Mouse (Mus musculus) thymus, adult 2 months (tissue): Measurements from ENCODE around the gene Ttc6. TPM values are rescaled to one million over a fixed set of nuclear protein-coding genes. Genes with fewer than 3 reads are reported as not detected.

Experiments used
- DNase-seq: peaks from one replicate; pipeline ENCODE4 v3.0.0; 2021
- H3K27ac ChIP-seq: fragments of 200-500 bp; 2 replicates; pipeline ENCODE4 v1.5.1; 2012; ENCODE audit warnings: low read length, control low read depth; ENCODE audit not compliant: control insufficient read depth, insufficient read depth
- H3K27me3 ChIP-seq: fragments of 200-500 bp; 2 replicates; pipeline ENCODE4 v1.6.1; 2012; ENCODE audit warnings: mild to moderate bottlenecking, low read length, moderate library complexity, mixed read lengths; ENCODE audit not compliant: control insufficient read depth, insufficient read depth
- H3K36me3 ChIP-seq: fragments of 200-500 bp; 2 replicates; pipeline ENCODE4 v1.6.1; 2012; ENCODE audit warnings: mild to moderate bottlenecking, low read length, moderate library complexity; ENCODE audit not compliant: control insufficient read depth, insufficient read depth
- H3K4me1 ChIP-seq: fragments of 200-500 bp; replicated peaks from 2 replicates; pipeline ENCODE4 v1.6.1; 2012; ENCODE audit warnings: low read length; ENCODE audit not compliant: control insufficient read depth, insufficient read depth
- H3K4me3 ChIP-seq: fragments of 200-500 bp; 2 replicates; pipeline ENCODE4 v1.5.1; 2012; ENCODE audit warnings: mild to moderate bottlenecking, low read length, control low read depth, moderate library complexity; ENCODE audit not compliant: control insufficient read depth, insufficient read depth
- CTCF ChIP-seq: fragments of 200-500 bp; IDR thresholded peaks from 2 replicates; pipeline ENCODE4 v1.5.1; 2012; ENCODE audit warnings: mild to moderate bottlenecking, control low read depth, low read length, moderate library complexity, borderline replicate concordance; ENCODE audit not compliant: control insufficient read depth, poor library complexity, insufficient read depth; ENCODE audit errors: extremely low read depth
- POLR2A ChIP-seq: fragments of 200-500 bp; IDR thresholded peaks from 2 replicates; pipeline ENCODE4 v1.6.1; 2012; ENCODE audit warnings: mild to moderate bottlenecking, low read length, control low read depth, moderate library complexity; ENCODE audit not compliant: control insufficient read depth, poor library complexity, insufficient read depth; ENCODE audit errors: extremely low read depth
- WGBS: fragments of 180-500 bp; shearing (Covaris S2); methylation state at CpG from one replicate; pipeline ENCODE4 v1.1.7; 2018; 5-methylcytosine and 5-hydroxymethylcytosine counted together
- polyA plus RNA-seq: library from polyadenylated mRNA; depleted of rRNA; stranded (reverse); fragments of >200 nt; gene quantifications from 2 replicates; pipeline ENCODE4 v1.2.3, GENCODE M21; 2012; rRNA removed

Ttc6 gene
- polyA plus RNA-seq, result 0.05 and 0.12 TPM in 2 replicates

DNA sequence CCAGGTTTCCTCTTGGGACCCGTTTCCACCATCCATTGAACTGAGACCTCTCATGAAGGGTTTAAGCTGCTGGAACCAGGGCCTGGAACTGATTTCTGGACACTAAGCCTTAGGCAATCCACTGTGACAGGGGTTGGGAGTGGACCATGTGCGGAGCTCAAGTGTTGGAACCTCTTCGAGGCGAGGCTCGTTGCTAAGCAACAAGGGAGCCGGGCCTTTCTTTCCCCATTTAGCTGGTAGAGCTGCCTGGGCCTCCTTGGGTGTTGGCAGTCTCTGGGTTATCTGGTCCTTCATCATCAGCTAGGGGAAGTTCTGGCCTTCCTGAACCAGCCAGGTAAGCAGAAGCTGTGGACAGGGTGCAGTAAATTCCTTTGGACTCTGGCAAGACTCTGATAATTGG is at the start of gene Ttc6:
Gene Ttc6, plus strand, starts transcription at position 205 of the 400 bp plus-strand sequence.
- TF ChIP-seq POLR2A (no peak), CTCF (no peak)
- 89% methylated on average over 6 of the region's 6 CpGs for WGBS
- H3K4me1 ChIP-seq, result no peaks in the 10 kb centered on the region
- no peak within 1 kb of the TSS for H3K27ac ChIP-seq
- H3K27me3 ChIP-seq, result no peaks in the 10 kb centered on the region
- DNase-seq, result no peak
- H3K4me3 ChIP-seq, result no peak within 1 kb of the TSS
- H3K36me3 ChIP-seq, result no peaks in the 10 kb centered on the region

DNA sequence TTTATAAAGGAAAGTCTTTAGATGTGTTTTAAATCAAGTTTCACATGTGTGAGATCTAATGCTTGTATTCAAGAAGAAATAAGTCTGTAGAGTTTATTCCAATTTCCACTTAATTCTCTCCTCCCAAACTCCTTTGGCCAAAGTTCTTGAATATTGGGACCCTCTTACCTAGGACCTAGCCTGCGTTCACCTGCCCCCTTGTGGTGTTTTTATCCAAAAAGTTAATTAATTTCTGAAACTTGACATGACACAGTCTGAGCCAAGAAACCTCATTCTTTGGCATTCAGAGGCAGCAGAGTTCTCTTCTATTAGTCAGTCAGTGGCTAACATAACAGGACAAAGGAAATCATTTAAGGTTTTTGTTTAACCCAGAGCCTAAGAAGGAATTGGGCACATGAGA is 49.4 kb upstream of the Ttc6 start:
- Histone ChIP-seq H3K27ac (no peak overlapping the region), H3K36me3 (no peaks in the 10 kb centered on the region), H3K27me3 (no peaks in the 10 kb centered on the region), H3K4me1 (no peaks in the 10 kb centered on the region), H3K4me3 (no peak overlapping the region)
- DNase-seq, result no peak
- TF ChIP-seq POLR2A (no peak), CTCF (no peak)
- WGBS, result 67% methylated on average over 1 of the region's 1 CpGs

DNA sequence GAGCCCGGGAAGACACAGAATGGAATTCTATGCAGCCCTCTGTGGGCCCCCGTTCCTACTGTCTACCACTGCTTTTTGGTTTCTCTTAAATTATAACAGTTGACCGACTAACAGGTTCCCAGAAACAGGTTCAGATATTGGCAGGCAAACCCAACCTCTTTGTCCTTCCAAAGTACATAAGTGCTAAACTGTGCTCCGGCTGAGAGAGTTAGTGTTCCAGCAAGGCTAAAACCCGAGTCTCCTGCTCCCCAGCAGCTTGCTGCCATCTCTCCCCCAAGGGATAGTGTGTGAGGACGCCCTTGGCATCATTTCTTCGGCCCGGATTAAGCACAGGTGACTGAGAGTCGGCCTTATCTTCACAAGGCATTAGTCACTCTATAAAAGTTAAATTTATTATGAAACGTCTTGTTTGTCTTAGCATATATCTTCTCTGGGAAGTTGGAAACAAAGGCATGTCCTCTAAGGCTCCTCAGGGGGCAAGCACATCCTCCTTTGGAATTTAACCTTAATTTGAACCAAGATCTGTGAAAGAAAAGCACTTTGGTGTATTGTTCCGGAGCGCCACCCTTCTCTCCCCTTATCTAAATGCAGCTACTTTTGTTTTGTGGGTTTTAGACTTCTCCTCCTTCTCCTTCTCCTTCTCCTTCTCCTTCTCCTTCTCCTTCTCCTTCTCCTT is 48.1 kb upstream of the Ttc6 start:
- WGBS, result 77% methylated on average over 12 of the region's 12 CpGs
- Histone ChIP-seq H3K36me3 (no peaks in the 10 kb centered on the region), H3K4me1 (no peaks in the 10 kb centered on the region), H3K27ac (no peak overlapping the region), H3K27me3 (no peaks in the 10 kb centered on the region), H3K4me3 (no peak overlapping the region)
- DNase-seq, result no peak
- TF ChIP-seq POLR2A (no peak), CTCF (no peak)

DNA sequence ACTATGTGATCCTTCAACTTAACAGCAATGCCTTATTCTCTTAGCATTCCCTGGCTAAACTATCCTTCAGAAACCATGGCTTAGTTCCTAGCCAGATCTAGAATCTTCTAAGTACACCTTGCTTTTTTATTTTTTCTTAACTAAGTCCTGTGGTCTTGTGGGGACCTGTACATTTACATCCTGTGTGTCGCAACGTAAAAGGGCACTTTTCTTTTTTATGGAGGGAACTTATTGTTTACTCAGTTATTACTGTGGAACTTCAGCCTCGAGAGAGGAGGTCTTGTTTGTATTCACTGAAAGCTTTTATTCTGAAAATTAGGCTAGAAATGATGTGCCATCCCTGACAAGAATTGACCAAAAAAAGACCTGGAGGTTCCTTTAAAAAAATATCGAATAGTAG is 35.6 kb upstream of the Ttc6 start:
- no peaks in the 10 kb centered on the region for H3K4me1 ChIP-seq
- WGBS, result 43% methylated on average over 4 of the region's 4 CpGs
- TF ChIP-seq POLR2A (no peak), CTCF (no peak)

GRCm38 (mm10) chr12:57530474-57530873 is 33.4 kb upstream of the Ttc6 start:
- WGBS, result 55% methylated on average over 9 of the region's 9 CpGs
- TF ChIP-seq CTCF (no peak), POLR2A (no peak)
- Histone ChIP-seq H3K4me3 (no peak overlapping the region), H3K36me3 (no peaks in the 10 kb centered on the region), H3K4me1 (no peaks in the 10 kb centered on the region), H3K27me3 (peaks cover 7% of the 10 kb centered on the region), H3K27ac (no peak overlapping the region)
- DNase-seq, result no peak

More for the DNA sequence above, 35.6 kb upstream of the Ttc6 start:
- H3K27ac ChIP-seq, result no peak overlapping the region
- no peaks in the 10 kb centered on the region for H3K36me3 ChIP-seq
- H3K27me3 ChIP-seq, result no peaks in the 10 kb centered on the region
- H3K4me3 ChIP-seq, result no peak overlapping the region
- no peak for DNase-seq

GRCm38 (mm10) chr12:57534517-57534878 is 29.4 kb upstream of the Ttc6 start:
- no peak overlapping the region for H3K4me3 ChIP-seq

More at GRCm38 (mm10) chr12:57534517-57534878, 29.4 kb upstream of the Ttc6 start:
- Histone ChIP-seq H3K27me3 (peaks cover 19% of the 10 kb centered on the region), H3K4me1 (no peaks in the 10 kb centered on the region), H3K27ac (no peak overlapping the region), H3K36me3 (no peaks in the 10 kb centered on the region)
- TF ChIP-seq POLR2A, result no peak
- no peak for TF ChIP-seq CTCF
- 5% methylated on average over 6 of the region's 6 CpGs for WGBS
- no peak for DNase-seq
